Mouse (Mus musculus): ENCODE data around the gene Pcbp3. TPM values are rescaled to one million over a fixed set of nuclear protein-coding genes. Genes with fewer than 3 reads are reported as not detected.

Pcbp3 gene
- polyA plus RNA-seq, 1 experiment from 2014 or later: 58.4 TPM

DNA sequence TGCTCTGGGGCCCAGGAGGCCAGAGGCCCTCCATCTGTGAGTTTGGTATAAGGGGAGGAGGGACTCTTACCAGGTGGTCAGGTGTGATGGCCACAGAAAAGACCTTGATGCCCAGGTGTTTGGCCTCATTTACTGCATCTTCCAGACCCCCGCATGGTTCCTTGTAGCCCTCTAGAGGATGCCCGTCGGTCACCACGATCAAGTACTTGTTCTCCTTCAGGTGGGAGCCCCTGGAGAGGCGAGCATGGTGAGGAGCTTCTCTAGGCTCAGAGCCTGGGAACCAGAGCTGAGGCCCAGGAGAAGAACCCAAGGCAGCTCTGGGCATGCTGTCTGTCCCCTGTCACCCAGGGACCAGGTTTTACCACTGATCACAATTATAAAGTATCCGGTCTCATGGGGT is 239.9 kb downstream of the Pcbp3 start:
- Histone ChIP-seq H3K27ac (no peak overlapping the region), H3K36me3 (replicated peaks) (no peaks in the 10 kb centered on the region), H3K4me1 (peaks cover 7% of the 10 kb centered on the region; the same call in 1 of the 2 replicates), H3K4me3 (no peak overlapping the region), H3K27me3 (ENCODE audit: poor library complexity, severe bottlenecking) (0 out of 2 replicates have a peak, but pooled peaks cover under 1% of the 10 kb centered on the region), H3K9me3 (no peaks in the 10 kb centered on the region)
- 94% methylated on average over 6 of the region's 6 CpGs for WGBS
- DNase-seq (ENCODE audit: extremely low spot score, low spot score): no peak

DNA sequence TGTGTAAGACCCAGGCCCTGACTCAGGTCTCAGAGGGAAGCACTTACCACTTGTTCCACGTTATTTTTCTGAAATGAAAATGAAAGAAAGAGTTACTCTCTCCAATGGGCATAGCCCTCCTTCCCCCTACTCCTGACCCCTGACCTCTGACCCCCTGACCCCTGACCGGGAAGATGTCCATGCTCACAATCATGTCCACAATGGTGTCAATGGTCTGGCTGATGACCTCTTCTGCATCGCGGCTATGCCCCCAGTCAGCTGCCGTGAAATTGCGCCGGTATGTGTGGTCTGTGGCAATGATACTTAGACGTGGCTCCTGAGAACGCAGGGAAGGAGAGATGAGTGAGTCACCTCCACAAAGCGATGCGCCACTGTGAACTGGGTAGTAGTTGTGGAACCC is 240.5 kb downstream of the Pcbp3 start:
- 84% methylated on average over 11 of the region's 11 CpGs for WGBS
- Histone ChIP-seq H3K4me3 (no peak overlapping the region), H3K27ac (no peak overlapping the region), H3K27me3 (ENCODE audit: poor library complexity, severe bottlenecking) (no peaks in the 10 kb centered on the region), H3K9me3 (no peaks in the 10 kb centered on the region), H3K36me3 (replicated peaks) (no peaks in the 10 kb centered on the region), H3K4me1 (peaks cover 7% of the 10 kb centered on the region; the same call in 1 of the 2 replicates)
- no peak for DNase-seq (ENCODE audit: extremely low spot score, low spot score)

GRCm38 (mm10) chr10:76717631-76718030 is 244.1 kb downstream of the Pcbp3 start:
- Histone ChIP-seq H3K27ac (no peak overlapping the region), H3K36me3 (replicated peaks) (no peaks in the 10 kb centered on the region), H3K4me1 (no peaks in the 10 kb centered on the region), H3K4me3 (no peak overlapping the region), H3K27me3 (ENCODE audit: poor library complexity, severe bottlenecking) (no peaks in the 10 kb centered on the region), H3K9me3 (no peaks in the 10 kb centered on the region)
- no peak for DNase-seq (ENCODE audit: extremely low spot score, low spot score)
- WGBS: 89% methylated on average over 4 of the region's 4 CpGs

- Histone ChIP-seq H3K27ac (no peak overlapping the region), H3K4me3 (no peak overlapping the region), H3K27me3 (ENCODE audit: poor library complexity, severe bottlenecking) (no peaks in the 10 kb centered on the region), H3K36me3 (replicated peaks) (no peaks in the 10 kb centered on the region), H3K9me3 (no peaks in the 10 kb centered on the region), H3K4me1 (no peaks in the 10 kb centered on the region)
- WGBS: 93% methylated on average over 7 of the region's 7 CpGs
- DNase-seq (ENCODE audit: extremely low spot score, low spot score): no peak
These were observed 244.7 kb downstream of the Pcbp3 start for GRCm38 (mm10) chr10:76717026-76717425.

GRCm38 (mm10) chr10:76714303-76714702 is 247.4 kb downstream of the Pcbp3 start:
- Histone ChIP-seq H3K9me3 (no peaks in the 10 kb centered on the region), H3K4me3 (no peak overlapping the region), H3K4me1 (no peaks in the 10 kb centered on the region), H3K36me3 (replicated peaks) (no peaks in the 10 kb centered on the region), H3K27me3 (ENCODE audit: poor library complexity, severe bottlenecking) (no peaks in the 10 kb centered on the region), H3K27ac (no peak overlapping the region)
- DNase-seq (ENCODE audit: extremely low spot score, low spot score): no peak
- 91% methylated on average over 7 of the region's 7 CpGs for WGBS

- Histone ChIP-seq H3K9me3 (no peaks in the 10 kb centered on the region), H3K4me3 (no peak overlapping the region), H3K36me3 (replicated peaks) (no peaks in the 10 kb centered on the region), H3K27me3 (ENCODE audit: poor library complexity, severe bottlenecking) (no peaks in the 10 kb centered on the region), H3K4me1 (no peaks in the 10 kb centered on the region), H3K27ac (no peak overlapping the region)
- DNase-seq (ENCODE audit: extremely low spot score, low spot score): no peak
- WGBS: 76% methylated on average over 3 of the region's 3 CpGs
These were observed 249.2 kb downstream of the Pcbp3 start for GRCm38 (mm10) chr10:76712500-76712899.

Other genes with a start within 250 kb of the Pcbp3 start
- gene Col6a1, start 235.7 kb downstream of the Pcbp3 start, polyA plus RNA-seq (2016; fragmentation: Nextera tagmentation; extraction: Ambion mirVana): 3.2 TPM in 2 replicates
- gene Slc19a1, start 70.4 kb upstream of the Pcbp3 start, polyA plus RNA-seq (2016; fragmentation: Nextera tagmentation; extraction: Ambion mirVana): 37.1 and 44.4 TPM in 2 replicates
- 147 and 152 TPM in 2 replicates for gene Col18a1, start 204.7 kb upstream of the Pcbp3 start, polyA plus RNA-seq (2016; fragmentation: Nextera tagmentation; extraction: Ambion mirVana)